Mouse (Mus musculus): ENCODE results near the gene Marc1. TPM values are rescaled to one million over a fixed set of nuclear protein-coding genes. Genes with fewer than 3 reads are reported as not detected.

Gene Marc1
- total RNA-seq (2017) = not detected in 2 replicates

GRCm38 (mm10) chr1:184810780-184811575 is at the start of gene Marc1:
TSS of gene Marc1 (minus strand) at chr1:184811313.
- ATAC-seq (ENCODE audit: extremely low read depth, insufficient number of reproducible peaks, low FRiP score, poor library complexity, severe bottlenecking) = no peak

GRCm38 (mm10) chr1:184860276-184860675 is 49.2 kb upstream of the Marc1 start:
- no peak for ATAC-seq (ENCODE audit: extremely low read depth, insufficient number of reproducible peaks, low FRiP score, poor library complexity, severe bottlenecking)

- ATAC-seq (ENCODE audit: extremely low read depth, insufficient number of reproducible peaks, low FRiP score, poor library complexity, severe bottlenecking) = no peak
Measured at GRCm38 (mm10) chr1:184858253-184858652, 47.1 kb upstream of the Marc1 start.

- ATAC-seq (ENCODE audit: extremely low read depth, insufficient number of reproducible peaks, low FRiP score, poor library complexity, severe bottlenecking) = no peak
Measured at GRCm38 (mm10) chr1:184857216-184857615, 46.1 kb upstream of the Marc1 start.

GRCm38 (mm10) chr1:184853922-184854321 is 42.8 kb upstream of the Marc1 start:
- ATAC-seq (ENCODE audit: extremely low read depth, insufficient number of reproducible peaks, low FRiP score, poor library complexity, severe bottlenecking) = no peak

- 0 out of 2 replicates have a peak, but pooled peaks have one; percentile 13 for ATAC-seq (ENCODE audit: extremely low read depth, insufficient number of reproducible peaks, low FRiP score, poor library complexity, severe bottlenecking)
Measured at GRCm38 (mm10) chr1:184853339-184853738, 42.2 kb upstream of the Marc1 start.

- ATAC-seq (ENCODE audit: extremely low read depth, insufficient number of reproducible peaks, low FRiP score, poor library complexity, severe bottlenecking) = peak; percentile 87
Measured at GRCm38 (mm10) chr1:184851741-184852618, 40.9 kb upstream of the Marc1 start.

GRCm38 (mm10) chr1:184851166-184851565 is 40.1 kb upstream of the Marc1 start:
- ATAC-seq (ENCODE audit: extremely low read depth, insufficient number of reproducible peaks, low FRiP score, poor library complexity, severe bottlenecking) = no peak

GRCm38 (mm10) chr1:184846973-184847372 is 35.9 kb upstream of the Marc1 start:
- ATAC-seq (ENCODE audit: extremely low read depth, insufficient number of reproducible peaks, low FRiP score, poor library complexity, severe bottlenecking) = no peak

- ATAC-seq (ENCODE audit: extremely low read depth, insufficient number of reproducible peaks, low FRiP score, poor library complexity, severe bottlenecking) = no peak
Measured at GRCm38 (mm10) chr1:184846092-184846750, 35.1 kb upstream of the Marc1 start, which contains the start of gene Marc2. TSS of gene Marc2 (minus strand) at chr1:184846451.

- ATAC-seq (ENCODE audit: extremely low read depth, insufficient number of reproducible peaks, low FRiP score, poor library complexity, severe bottlenecking) = peak; percentile 90
Measured at GRCm38 (mm10) chr1:184845111-184846071, 34.3 kb upstream of the Marc1 start.

GRCm38 (mm10) chr1:184844326-184845066 is 33.4 kb upstream of the Marc1 start:
- ATAC-seq (ENCODE audit: extremely low read depth, insufficient number of reproducible peaks, low FRiP score, poor library complexity, severe bottlenecking) = no peak

GRCm38 (mm10) chr1:184837649-184838048 is 26.5 kb upstream of the Marc1 start:
- ATAC-seq (ENCODE audit: extremely low read depth, insufficient number of reproducible peaks, low FRiP score, poor library complexity, severe bottlenecking) = no peak

- ATAC-seq (ENCODE audit: extremely low read depth, insufficient number of reproducible peaks, low FRiP score, poor library complexity, severe bottlenecking) = no peak
Measured at GRCm38 (mm10) chr1:184836350-184836749, 25.2 kb upstream of the Marc1 start.

GRCm38 (mm10) chr1:184833499-184833898 is 22.4 kb upstream of the Marc1 start:
- ATAC-seq (ENCODE audit: extremely low read depth, insufficient number of reproducible peaks, low FRiP score, poor library complexity, severe bottlenecking) = no peak

- no peak for ATAC-seq (ENCODE audit: extremely low read depth, insufficient number of reproducible peaks, low FRiP score, poor library complexity, severe bottlenecking)
Measured at GRCm38 (mm10) chr1:184832211-184832610, 21.1 kb upstream of the Marc1 start.

GRCm38 (mm10) chr1:184829897-184830296 is 18.8 kb upstream of the Marc1 start:
- no peak for ATAC-seq (ENCODE audit: extremely low read depth, insufficient number of reproducible peaks, low FRiP score, poor library complexity, severe bottlenecking)

Measured in neutrophil, adult 5-6 weeks (primary cell).